Mouse (Mus musculus): Measurements from ENCODE around the gene Fig4.

Fig4 gene

GRCm38 (mm10) chr10:41150496-41150895 lies 152.6 kb downstream of the Fig4 start:
- no peak for TF ChIP-seq GATA4 (IDR thresholded peaks at IDR 0.05; ENCODE audit: insufficient replicate concordance, low read length)

GRCm38 (mm10) chr10:41149307-41149706 lies 153.8 kb downstream of the Fig4 start:
- TF ChIP-seq GATA4 (IDR thresholded peaks at IDR 0.05; ENCODE audit: insufficient replicate concordance, low read length): no peak

- no peak for TF ChIP-seq GATA4 (IDR thresholded peaks at IDR 0.05; ENCODE audit: insufficient replicate concordance, low read length)
Observed at GRCm38 (mm10) chr10:41146141-41146540, 156.9 kb downstream of the Fig4 start.

Measured in liver, adult (tissue).